Mouse (Mus musculus): ENCODE measurements at regions not wholly inside any gene's neighbourhood (a gene's known extent, or its start where the extent isn't known, plus 50 kb on each side); places are given as distances from the start of the nearest gene placed in this dataset.

DNA sequence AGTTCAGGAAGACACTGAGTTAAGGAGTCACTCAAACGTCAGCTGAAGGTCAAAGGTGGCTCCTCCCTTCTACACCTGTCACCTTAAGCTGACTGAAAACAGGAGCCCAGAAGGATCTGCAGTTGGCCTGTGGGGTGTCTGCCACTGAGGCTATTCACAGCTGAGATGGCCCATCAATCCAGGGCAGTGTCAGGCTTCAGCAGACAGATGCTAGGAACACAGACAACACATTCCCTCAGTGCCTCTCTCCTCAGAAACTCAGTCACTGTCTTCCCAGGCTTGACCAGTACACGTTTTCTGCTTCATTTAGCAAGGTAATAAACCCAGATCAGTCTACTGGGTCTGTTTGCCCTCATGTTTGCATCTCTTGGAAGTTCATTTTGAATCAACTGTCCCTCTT lies 222.9 kb upstream of the Pkn2 start:
- no peak for DNase-seq (ENCODE audit: extremely low spot score in 1 of 2, low spot score in 1 of 2)

DNA sequence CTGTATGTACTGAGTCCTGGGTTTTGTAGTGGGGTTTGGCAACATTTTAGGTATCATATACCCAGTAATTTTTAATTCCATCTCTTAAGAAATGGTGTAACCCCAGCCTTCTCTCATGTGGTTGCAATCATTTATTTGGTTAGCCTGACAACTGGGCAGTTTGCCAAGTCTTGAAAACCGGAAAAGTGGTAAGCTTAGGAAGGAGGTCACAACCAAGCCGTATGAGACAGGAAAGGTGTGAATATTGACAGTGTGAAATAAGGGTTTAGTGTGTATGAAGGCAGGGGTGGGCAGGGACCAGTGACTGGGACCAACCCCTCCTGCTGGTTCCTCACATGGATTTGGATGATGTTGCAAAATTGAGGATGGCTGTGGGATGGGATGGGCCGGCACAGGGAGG lies 221.5 kb upstream of the Pkn2 start:
- no peak for DNase-seq (ENCODE audit: extremely low spot score in 1 of 2, low spot score in 1 of 2)

DNA sequence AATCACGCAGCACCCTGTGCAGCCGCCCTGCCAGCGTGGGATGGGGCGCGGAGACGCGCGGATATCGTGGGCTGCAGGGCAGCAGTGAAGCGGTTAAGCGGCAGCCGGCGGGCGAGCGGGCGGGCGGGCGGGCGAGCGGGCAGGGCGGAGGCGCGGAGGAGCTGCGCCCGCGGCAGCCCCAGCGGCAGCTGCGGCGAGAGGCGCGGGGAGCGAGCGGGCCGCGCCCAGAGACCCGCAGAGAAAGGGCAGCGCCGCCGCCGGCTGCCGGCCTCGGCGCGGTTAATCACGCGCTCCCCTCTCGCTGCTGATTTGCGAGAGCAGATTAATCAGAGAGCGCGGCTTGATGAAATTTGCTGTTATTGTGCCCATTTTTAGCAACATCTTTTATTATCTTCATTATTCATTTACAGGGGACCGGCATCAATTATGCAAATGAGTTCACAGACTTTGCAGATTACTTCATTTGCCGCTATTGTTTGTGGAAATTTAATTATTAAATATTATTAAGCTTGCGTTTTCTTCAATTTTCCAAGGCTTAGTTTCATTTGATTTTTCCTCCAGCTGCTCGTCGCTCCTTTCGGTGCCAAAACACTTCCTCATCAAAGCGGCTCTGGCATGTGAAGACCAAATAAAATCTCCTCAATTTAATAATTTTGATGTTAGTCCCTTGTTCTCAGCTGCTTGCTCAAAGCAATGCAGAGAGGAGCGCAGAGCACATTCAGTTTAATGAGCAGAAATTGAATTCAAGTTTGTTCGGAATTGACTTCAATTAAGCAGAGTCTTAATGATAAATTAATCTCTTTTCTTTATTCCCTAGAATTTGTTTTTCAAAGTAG lies 219.2 kb upstream of the Pkn2 start:
- peak in 1 of 2 experiments; percentile 46 for DNase-seq (ENCODE audit: extremely low spot score in 1 of 2, low spot score in 1 of 2)

GRCm38 (mm10) chr3:143100203-143100602 lies 218.4 kb upstream of the Pkn2 start:
- peak in 1 of 2 experiments; percentile 35 for DNase-seq (ENCODE audit: extremely low spot score in 1 of 2, low spot score in 1 of 2)

GRCm38 (mm10) chr3:143092206-143092605 lies 210.4 kb upstream of the Pkn2 start:
- DNase-seq (ENCODE audit: extremely low spot score in 1 of 2, low spot score in 1 of 2) = no peak

DNA sequence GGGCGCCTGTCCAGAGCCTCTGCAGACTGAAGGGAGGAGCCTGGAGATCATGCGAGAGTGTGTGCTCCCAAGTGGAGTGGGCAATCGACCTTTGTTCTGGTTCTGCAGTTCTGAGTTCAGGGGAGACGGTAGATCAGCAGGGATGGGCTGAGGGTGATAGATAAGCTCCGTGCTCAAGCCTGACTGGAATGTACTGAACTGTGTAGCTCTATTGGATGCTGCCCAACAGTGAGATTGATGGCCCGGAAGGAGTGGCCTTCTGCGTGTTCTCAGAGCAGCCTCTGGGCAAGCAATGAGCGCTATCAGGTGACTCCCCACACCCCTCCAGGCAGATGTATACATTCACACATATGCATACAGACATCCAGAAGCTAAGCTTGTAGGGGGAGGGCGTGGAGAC lies 209.1 kb upstream of the Pkn2 start:
- no peak for DNase-seq (ENCODE audit: extremely low spot score in 1 of 2, low spot score in 1 of 2)

DNA sequence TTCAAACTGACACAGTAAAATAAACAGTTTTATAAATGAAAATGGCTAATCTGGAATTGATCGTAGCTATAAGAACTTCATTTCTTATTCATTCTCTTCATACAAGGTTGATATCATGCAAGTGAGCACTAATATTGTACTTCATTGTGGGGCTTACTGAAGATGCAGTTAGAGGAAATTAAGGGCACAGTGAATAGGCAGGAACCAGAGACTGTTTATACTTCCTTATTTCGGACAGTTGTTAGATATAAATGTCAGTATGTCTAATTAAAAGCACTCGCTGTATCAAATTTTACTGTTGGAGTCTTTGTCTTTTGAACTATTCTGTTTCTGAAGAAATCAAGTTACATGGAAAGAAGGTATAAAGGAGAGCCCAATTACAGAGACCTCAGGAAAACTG lies 208.5 kb upstream of the Pkn2 start:
- DNase-seq (ENCODE audit: extremely low spot score in 1 of 2, low spot score in 1 of 2) = no peak

DNA sequence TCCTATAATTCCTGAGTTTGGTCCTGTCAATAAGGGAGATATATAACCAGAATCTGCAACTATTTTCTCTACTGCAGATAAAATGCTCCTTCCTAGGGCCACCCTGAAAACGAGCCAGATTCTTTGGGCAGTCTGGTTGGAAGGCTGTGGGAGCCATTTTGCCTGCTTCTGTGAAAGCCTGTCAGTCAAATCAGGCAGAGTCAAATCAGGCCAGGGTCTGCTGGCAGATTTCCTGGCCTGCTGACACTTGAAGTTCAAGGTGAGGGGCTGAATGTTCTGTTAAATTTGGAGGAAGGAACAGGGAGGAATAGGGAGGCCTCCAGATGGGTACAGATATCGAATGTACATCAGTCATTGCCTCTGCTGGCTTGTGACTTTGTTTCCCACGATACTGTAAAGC lies 206.0 kb upstream of the Pkn2 start:
- DNase-seq (ENCODE audit: extremely low spot score in 1 of 2, low spot score in 1 of 2) = no peak

GRCm38 (mm10) chr3:143078310-143078709 lies 196.5 kb upstream of the Pkn2 start:
- DNase-seq (ENCODE audit: extremely low spot score in 1 of 2, low spot score in 1 of 2) = no peak

DNA sequence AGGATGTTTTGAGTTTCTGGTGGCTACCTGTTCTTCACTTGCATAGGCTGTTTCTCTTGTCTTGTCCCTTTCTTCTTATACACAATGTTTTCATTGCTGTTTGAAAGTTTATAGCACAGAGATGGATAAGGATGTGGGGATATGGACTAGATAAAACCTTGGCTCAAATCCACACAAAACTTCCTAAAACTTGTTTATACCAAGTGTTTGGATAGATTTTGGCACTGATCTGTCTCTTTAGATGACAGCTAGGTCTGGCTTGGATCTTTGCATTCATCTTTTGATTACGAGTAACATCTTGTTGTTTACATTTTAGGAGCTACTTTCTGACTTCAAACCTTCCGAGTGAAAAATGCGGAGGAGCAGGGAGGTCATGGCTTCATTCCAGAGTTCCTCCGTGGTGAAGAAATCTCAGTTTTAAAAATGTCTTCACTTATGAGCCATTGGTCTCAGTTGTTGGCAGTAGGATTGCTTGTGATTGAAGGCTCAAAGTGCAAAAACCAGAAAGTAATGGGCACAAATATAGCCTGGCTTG lies 190.1 kb upstream of the Pkn2 start:
- DNase-seq (ENCODE audit: extremely low spot score in 1 of 2, low spot score in 1 of 2) = no peak

DNA sequence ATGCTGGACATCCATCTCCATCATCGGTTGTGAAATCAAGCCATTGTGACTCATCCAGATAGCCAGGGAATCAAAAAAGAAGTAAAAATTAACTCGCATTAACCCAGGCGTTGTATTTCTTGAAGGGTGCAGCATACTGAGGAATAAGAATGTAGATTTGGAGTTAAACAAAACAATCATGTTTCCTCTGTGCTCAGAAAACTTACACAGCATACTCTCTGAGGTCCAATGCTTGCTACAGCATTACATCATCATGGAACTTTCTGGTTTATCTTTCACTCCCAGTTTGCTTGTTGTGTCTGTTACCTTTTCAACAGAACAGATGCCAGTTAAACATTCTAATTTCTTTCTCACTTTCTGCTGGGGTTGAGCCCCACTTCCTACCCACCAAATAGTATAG lies 173.1 kb upstream of the Pkn2 start:
- no peak for DNase-seq (ENCODE audit: extremely low spot score in 1 of 2, low spot score in 1 of 2)

DNA sequence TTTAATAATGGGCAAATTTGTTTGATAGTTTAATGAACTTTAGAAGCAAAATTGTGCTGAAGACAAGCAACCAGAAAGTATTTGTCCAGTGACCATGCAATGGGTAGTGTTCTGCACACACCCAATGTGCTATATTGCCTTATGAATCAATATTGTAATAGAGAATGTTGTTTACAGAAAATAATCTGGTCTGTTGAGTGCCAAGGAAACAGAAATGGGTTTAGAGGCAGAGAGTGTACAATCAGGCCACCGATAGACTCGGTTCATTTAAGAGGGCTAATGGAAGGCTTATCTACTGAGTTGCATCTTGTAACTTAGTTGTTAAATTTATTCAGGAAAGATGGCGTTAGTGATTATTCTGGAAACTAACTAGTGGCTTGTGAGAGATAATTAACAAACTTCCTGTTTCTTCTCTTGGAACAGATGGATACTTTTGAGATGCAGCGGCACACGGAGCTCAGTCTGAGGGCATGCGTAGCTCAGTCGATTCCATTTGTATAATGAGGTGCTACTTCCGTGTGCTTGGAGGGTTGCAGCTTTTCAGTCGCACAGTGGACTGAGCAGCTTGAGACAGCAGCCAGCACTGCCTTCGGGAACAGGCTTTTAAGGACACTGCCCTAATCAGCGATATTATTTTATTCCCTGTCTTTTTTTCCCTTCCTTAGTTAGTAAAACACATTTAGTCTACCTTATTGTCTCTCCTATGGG lies 171.6 kb upstream of the Pkn2 start:
- no peak for DNase-seq (ENCODE audit: extremely low spot score in 1 of 2, low spot score in 1 of 2)

GRCm38 (mm10) chr3:143040666-143041065 lies 158.9 kb upstream of the Pkn2 start:
- no peak for DNase-seq (ENCODE audit: extremely low spot score in 1 of 2, low spot score in 1 of 2)

DNA sequence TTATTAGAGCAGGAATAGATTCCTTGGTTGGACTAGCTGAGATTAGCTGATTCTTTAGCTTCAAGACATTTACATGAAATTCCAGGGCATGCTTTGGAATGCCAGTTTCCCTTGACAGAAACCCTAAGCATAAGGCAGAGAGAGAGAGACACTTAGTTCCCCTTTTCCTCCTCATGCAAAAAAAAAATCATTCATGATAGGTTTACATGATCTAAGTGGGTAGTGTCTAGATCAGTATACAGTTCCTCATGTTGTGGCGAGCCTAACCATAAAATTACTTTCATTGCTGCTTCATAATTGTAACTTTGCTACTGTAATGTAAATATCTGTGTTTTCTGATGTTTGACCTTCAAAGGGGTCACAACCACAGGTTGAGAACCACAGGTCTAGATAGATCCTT lies 154.3 kb upstream of the Pkn2 start:
- DNase-seq (ENCODE audit: extremely low spot score in 1 of 2, low spot score in 1 of 2) = no peak

- DNase-seq (ENCODE audit: extremely low spot score in 1 of 2, low spot score in 1 of 2) = no peak
Measured at GRCm38 (mm10) chr3:143034588-143034987, 152.8 kb upstream of the Pkn2 start.

DNA sequence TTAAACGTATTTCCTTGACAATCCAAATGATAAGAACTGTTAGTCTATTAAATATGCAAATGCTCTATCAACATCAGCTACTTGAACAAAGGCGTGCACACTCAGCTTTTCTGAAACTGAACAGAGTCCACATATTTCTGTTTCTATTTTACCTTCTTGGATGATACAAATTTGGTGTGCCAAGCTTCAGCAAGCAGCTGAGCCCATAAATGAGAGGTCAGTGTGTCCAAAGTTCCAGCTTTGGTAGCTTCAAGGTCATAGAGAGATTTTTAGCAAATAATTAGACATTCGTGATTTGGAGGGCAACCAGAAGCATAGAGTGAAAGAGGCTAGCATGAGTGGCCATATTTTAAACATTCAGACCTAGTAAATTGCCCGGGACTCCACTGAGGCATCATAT lies 140.7 kb upstream of the Pkn2 start:
- no peak for DNase-seq (ENCODE audit: extremely low spot score in 1 of 2, low spot score in 1 of 2)

DNA sequence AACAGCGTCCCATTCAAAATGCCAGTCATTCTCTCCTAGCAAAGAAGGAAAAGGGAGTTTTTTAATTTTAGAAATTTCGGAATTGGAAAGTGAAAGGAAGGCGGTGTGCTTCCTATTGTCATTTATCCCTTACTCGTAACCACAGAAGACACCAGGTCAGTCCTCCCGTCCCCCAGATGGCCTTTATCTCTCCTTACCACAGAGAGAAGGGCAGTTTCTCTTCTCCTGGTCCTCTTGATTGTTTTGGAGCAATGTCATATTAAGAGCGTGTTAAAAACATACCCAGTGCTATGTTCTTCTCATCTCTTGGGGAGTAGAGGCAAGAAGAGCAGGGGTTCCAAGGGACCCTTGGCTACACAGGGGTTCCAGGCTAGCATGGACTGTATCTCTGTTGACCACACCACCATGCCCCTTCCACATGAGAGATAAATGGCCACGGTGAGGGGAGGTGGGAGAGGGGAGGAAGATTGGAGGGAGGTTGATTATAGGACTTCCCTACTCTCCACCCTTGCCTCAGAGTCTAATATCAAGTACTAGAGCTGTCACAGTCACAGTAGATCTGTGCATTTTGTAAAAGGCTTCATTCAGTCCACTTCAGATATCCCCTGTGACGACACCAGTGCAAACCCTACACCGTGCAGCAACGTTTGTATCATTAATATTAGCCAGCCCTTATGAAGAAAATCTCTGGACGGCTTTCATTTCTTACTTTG lies 139.5 kb upstream of the Pkn2 start:
- no peak for DNase-seq (ENCODE audit: extremely low spot score in 1 of 2, low spot score in 1 of 2)

DNA sequence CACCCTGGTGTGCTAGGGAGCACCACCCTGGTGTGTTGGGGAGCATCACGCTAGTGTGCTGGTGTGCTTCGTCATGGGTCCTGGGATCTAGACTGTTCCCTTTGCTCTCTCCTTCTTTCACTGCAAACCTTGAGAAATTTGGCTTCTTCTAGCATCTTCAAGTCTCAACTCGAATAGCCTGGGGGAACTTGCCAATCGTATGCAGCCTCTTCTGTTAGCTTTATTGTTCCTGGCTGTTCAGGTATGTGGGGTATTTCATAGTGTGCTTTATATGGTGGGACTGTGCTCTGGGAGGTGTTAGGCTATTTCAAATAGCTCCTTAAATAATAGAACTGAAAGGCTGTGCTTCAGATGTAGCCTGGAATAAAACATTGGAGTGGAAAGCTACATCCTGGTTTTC lies 135.7 kb upstream of the Pkn2 start:
- no peak for DNase-seq (ENCODE audit: extremely low spot score in 1 of 2, low spot score in 1 of 2)

DNA sequence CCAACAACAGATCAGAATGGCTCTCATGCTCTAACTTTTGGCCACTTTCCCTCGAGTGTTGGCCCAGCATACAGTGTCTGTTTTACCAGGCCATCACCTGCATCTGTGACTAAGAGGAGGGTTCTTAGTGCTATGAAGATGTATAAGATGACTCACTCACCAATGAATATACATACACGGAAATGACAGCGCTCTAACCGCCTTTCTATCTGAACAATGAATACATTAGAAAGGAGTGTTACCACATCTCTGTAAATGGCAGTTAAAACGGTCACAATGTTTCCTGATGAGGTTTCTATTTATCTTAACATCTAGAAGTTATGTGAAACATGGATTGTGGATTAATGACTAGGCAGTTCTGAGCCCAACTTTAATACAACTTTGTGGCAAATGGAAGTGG lies 135.0 kb upstream of the Pkn2 start:
- no peak for DNase-seq (ENCODE audit: extremely low spot score in 1 of 2, low spot score in 1 of 2)

- no peak for DNase-seq (ENCODE audit: extremely low spot score in 1 of 2, low spot score in 1 of 2)
Measured at GRCm38 (mm10) chr3:143014421-143014820, 132.6 kb upstream of the Pkn2 start.

- DNase-seq (ENCODE audit: extremely low spot score in 1 of 2, low spot score in 1 of 2) = no peak
Measured at GRCm38 (mm10) chr3:143007047-143007446, 125.2 kb upstream of the Pkn2 start.
